8 mouse cellular contexts compared by ENCODE assay signal in genomic region chr5:103211101-103211848, GRCm38 (mm10). TPM values are rescaled to one million over a fixed set of nuclear protein-coding genes. Genes with fewer than 3 reads are reported as not detected.
DNase-seq lines count a peak whose midpoint lies in the region; ATAC-seq lines count a peak whose summit lies in the region.

TSS of gene Mapk10 (minus strand) at chr5:103211334.

- H3K36me3 ChIP-seq in hindbrain, embryonic 16.5 days (ENCODE audit: control insufficient read depth, insufficient read depth, low read length) = no peaks in the 10 kb centered on the region
- H3K36me3 ChIP-seq in midbrain, embryonic 12.5 days = no peaks in the 10 kb centered on the region
- no peaks in the 10 kb centered on the region for H3K36me3 ChIP-seq in stomach, embryonic 14.5 days (ENCODE audit: control insufficient read depth, insufficient read depth, low read length)

- peak; percentile 98 for ATAC-seq in hindbrain, embryonic 16.5 days
- ATAC-seq in midbrain, embryonic 12.5 days (ENCODE audit: low FRiP score, low read depth) = peak; percentile 100
- peak; percentile 80 for ATAC-seq in stomach, embryonic 14.5 days (ENCODE audit: insufficient number of reproducible peaks, insufficient read depth, low FRiP score, low read depth)

- 4% methylated on average over 16 of the region's 16 CpGs for WGBS in hindbrain, embryonic 16.5 days
- WGBS in midbrain, embryonic 12.5 days = 8% methylated on average over 13 of the region's 16 CpGs
- WGBS in stomach, embryonic 14.5 days = 10% methylated on average over 15 of the region's 16 CpGs

- H3K4me1 ChIP-seq in hindbrain, embryonic 16.5 days (ENCODE audit: control insufficient read depth, insufficient read depth, low read depth, low read length) = peaks cover 12% of the 10 kb centered on the region
- H3K4me1 ChIP-seq in midbrain, embryonic 12.5 days = peaks cover 24% of the 10 kb centered on the region
- 0 out of 2 replicates have a peak, but pooled peaks cover 2% of the 10 kb centered on the region for H3K4me1 ChIP-seq in stomach, embryonic 14.5 days (ENCODE audit: control insufficient read depth, insufficient read depth, low read length)

- H3K27me3 ChIP-seq in hindbrain, embryonic 16.5 days (replicated peaks; ENCODE audit: control insufficient read depth, insufficient read depth, low read length) = no peaks in the 10 kb centered on the region
- H3K27me3 ChIP-seq in midbrain, embryonic 12.5 days = no peaks in the 10 kb centered on the region
- H3K27me3 ChIP-seq in stomach, embryonic 14.5 days (ENCODE audit: control insufficient read depth, insufficient read depth, low read length) = no peaks in the 10 kb centered on the region

- H3K9me3 ChIP-seq in hindbrain, embryonic 16.5 days (ENCODE audit: control insufficient read depth, low read length) = no peaks in the 10 kb centered on the region; the same call in 1 of the 2 replicates
- H3K9me3 ChIP-seq in midbrain, embryonic 12.5 days = 0 out of 2 replicates have a peak, but pooled peaks cover 2% of the 10 kb centered on the region
- H3K9me3 ChIP-seq in stomach, embryonic 14.5 days (ENCODE audit: control insufficient read depth, low read depth, low read length) = no peaks in the 10 kb centered on the region

- DNase-seq in ZHBTc4 (ENCODE audit: low read depth, low spot score) = peak; percentile 86
- peak; percentile 86 to 90 for DNase-seq in cerebellum, postnatal 14 days
- peak; percentile 90 to 93 for DNase-seq in frontal cortex, postnatal 36 days (ENCODE audit: low spot score in 2 of 2)
- peak; percentile 72 to 75 for DNase-seq in layer of hippocampus, postnatal 25 days (ENCODE audit: extremely low spot score in 1 of 2, low spot score in 1 of 2)
- no peak for DNase-seq in c-Kit-positive CD71-positive TER-119-positive erythroid progenitor cells, embryonic 14.5 days (ENCODE audit: low spot score)

- peak within 1 kb of the TSS; percentile 91 for H3K27ac ChIP-seq in hindbrain, embryonic 16.5 days (ENCODE audit: low read depth, low read length)
- H3K27ac ChIP-seq in midbrain, embryonic 12.5 days (replicated peaks) = peak within 1 kb of the TSS; percentile 87
- H3K27ac ChIP-seq in stomach, embryonic 14.5 days (ENCODE audit: low read length) = no peak within 1 kb of the TSS

- peak within 1 kb of the TSS; percentile 78 for H3K9ac ChIP-seq in hindbrain, embryonic 16.5 days (ENCODE audit: low read depth, low read length)
- peak within 1 kb of the TSS; percentile 70 for H3K9ac ChIP-seq in midbrain, embryonic 12.5 days (replicated peaks)
- no peak within 1 kb of the TSS for H3K9ac ChIP-seq in stomach, embryonic 14.5 days (replicated peaks; ENCODE audit: low read depth, low read length)

- H3K4me2 ChIP-seq in hindbrain, embryonic 16.5 days (ENCODE audit: low read length) = peak within 1 kb of the TSS; percentile 71
- H3K4me2 ChIP-seq in midbrain, embryonic 12.5 days (replicated peaks) = peak within 1 kb of the TSS; percentile 54
- H3K4me2 ChIP-seq in stomach, embryonic 14.5 days (replicated peaks; ENCODE audit: low read depth, low read length) = peak within 1 kb of the TSS; percentile 37

- H3K4me3 ChIP-seq in hindbrain, embryonic 16.5 days (ENCODE audit: low read length) = peak within 1 kb of the TSS; percentile 68
- peak within 1 kb of the TSS; percentile 54 for H3K4me3 ChIP-seq in midbrain, embryonic 12.5 days
- peak within 1 kb of the TSS; percentile 7; the same call in 1 of the 2 replicates for H3K4me3 ChIP-seq in stomach, embryonic 14.5 days (ENCODE audit: low read depth, low read length)

RNA-seq across cellular contexts. Expression of gene Mapk10, which starts in this region (rescaled TPM):
- polyA plus RNA-seq in hindbrain, embryonic 16.5 days (2015; fragmentation: Nextera tagmentation; extraction: Ambion mirVana) = 92.4 and 96.7 TPM in 2 replicates
- 100 to 1,000 TPM; 423 to 463 TPM for total RNA-seq in layer of hippocampus, postnatal 25 days (2021)
- polyA plus RNA-seq in midbrain, embryonic 12.5 days (2016; fragmentation: Nextera tagmentation; extraction: Ambion mirVana) = 70.1 and 72.4 TPM in 2 replicates
- polyA plus RNA-seq in stomach, embryonic 14.5 days (2014; fragmentation: Nextera tagmentation; extraction: Ambion mirVana) = 10.6 and 12.7 TPM in 2 replicates

Comparison
In these comparisons a context has a peak if more than half of its experiments do, and no peak if none do; other contexts are left out.
1. H3K4me3 ChIP-seq: peak in every context shown above with its lines; median percentile 68 in hindbrain, embryonic 16.5 days; 54 in midbrain, embryonic 12.5 days; 7 in stomach, embryonic 14.5 days.